Mouse (Mus musculus) bone marrow, adult 2 months (tissue): ENCODE data around the gene Stk19. TPM values are rescaled to one million over a fixed set of nuclear protein-coding genes. Genes with fewer than 3 reads are reported as not detected.

Source experiments
- H3K27ac ChIP-seq: fragments of 200-500 bp; 2 replicates; pipeline ENCODE4 v1.5.1; 2012; ENCODE audit warnings: low read depth, mild to moderate bottlenecking, control low read depth, inconsistent platforms, low read length; ENCODE audit not compliant: control insufficient read depth, poor library complexity, insufficient read depth
- H3K4me1 ChIP-seq: fragments of 200-500 bp; 2 replicates; pipeline ENCODE4 v1.6.1; 2011; ENCODE audit warnings: low read length; ENCODE audit not compliant: control insufficient read depth, insufficient read depth
- H3K4me3 ChIP-seq: fragments of 200-500 bp; replicated peaks from 2 replicates; pipeline ENCODE3; 2011; ENCODE audit warnings: mild to moderate bottlenecking, low read depth, low read length, control low read depth; ENCODE audit not compliant: control insufficient read depth
- CTCF ChIP-seq: fragments of 200-500 bp; IDR thresholded peaks from 2 replicates; pipeline ENCODE4 v1.5.1; 2011; ENCODE audit warnings: low read length, control low read depth; ENCODE audit not compliant: control insufficient read depth, insufficient read depth
- POLR2A ChIP-seq: fragments of 200-500 bp; IDR thresholded peaks from 2 replicates; pipeline ENCODE4 v1.6.1; 2011; ENCODE audit warnings: low read depth, mild to moderate bottlenecking, control low read depth, low read length, borderline replicate concordance; ENCODE audit not compliant: control insufficient read depth
- WGBS: fragments of 180-500 bp; shearing (Covaris S2); methylation state at CpG from one replicate; pipeline ENCODE4 v1.1.7; 2018; 5-methylcytosine and 5-hydroxymethylcytosine counted together
- polyA plus RNA-seq: library from polyadenylated mRNA; stranded (reverse); fragments of >200 nt; gene quantifications from 2 replicates; pipeline ENCODE4 v1.2.4, GENCODE M21; 2011; ENCODE audit warnings: low replicate concordance; ENCODE audit not compliant: missing spikeins, insufficient read depth, insufficient read length

The Stk19 gene
- polyA plus RNA-seq, 1 experiment, result 63.6 TPM

GRCm38 (mm10) chr17:34796311-34797140 lies 40.2 kb downstream of the Stk19 start:
- 74% methylated on average over 8 of the region's 8 CpGs for WGBS
- no peak overlapping the region for H3K4me3 ChIP-seq
- TF ChIP-seq POLR2A, result no peak
- no peak for TF ChIP-seq CTCF
- H3K4me1 ChIP-seq, result no peaks in the 10 kb centered on the region
- no peak overlapping the region for H3K27ac ChIP-seq

GRCm38 (mm10) chr17:34795633-34796032 lies 41.1 kb downstream of the Stk19 start:
- 65% methylated on average over 9 of the region's 9 CpGs for WGBS
- no peak overlapping the region for H3K27ac ChIP-seq

GRCm38 (mm10) chr17:34795016-34795415 lies 41.7 kb downstream of the Stk19 start:
- 66% methylated on average over 10 of the region's 10 CpGs for WGBS

More at GRCm38 (mm10) chr17:34795633-34796032, 41.1 kb downstream of the Stk19 start:
- no peaks in the 10 kb centered on the region for H3K4me1 ChIP-seq
- no peak overlapping the region for H3K4me3 ChIP-seq
- TF ChIP-seq POLR2A (no peak), CTCF (peak; percentile 57)

GRCm38 (mm10) chr17:34777680-34778325 lies 58.9 kb downstream of the Stk19 start:
- H3K4me3 ChIP-seq, result no peak overlapping the region
- 74% methylated on average over 9 of the region's 9 CpGs for WGBS

More at GRCm38 (mm10) chr17:34795016-34795415, 41.7 kb downstream of the Stk19 start:
- TF ChIP-seq CTCF (no peak), POLR2A (no peak)
- Histone ChIP-seq H3K27ac (no peak overlapping the region), H3K4me3 (no peak overlapping the region), H3K4me1 (no peaks in the 10 kb centered on the region)

More at GRCm38 (mm10) chr17:34777680-34778325, 58.9 kb downstream of the Stk19 start:
- H3K4me1 ChIP-seq, result no peaks in the 10 kb centered on the region
- no peak overlapping the region for H3K27ac ChIP-seq
- TF ChIP-seq POLR2A (no peak), CTCF (no peak)

Other genes starting within 250 kb of the Stk19 start
- gene Gpsm3, start 247.1 kb downstream of the Stk19 start, polyA plus RNA-seq, result 85.2 and 156 TPM in 2 replicates
- gene Pbx2, start 245.7 kb downstream of the Stk19 start, polyA plus RNA-seq, result 50.3 and 95.1 TPM in 2 replicates
- gene Ager, start 239.1 kb downstream of the Stk19 start, polyA plus RNA-seq, result 12.2 and 16.3 TPM in 2 replicates
- 36.4 and 42.3 TPM in 2 replicates for gene Rnf5, start 233.3 kb downstream of the Stk19 start, polyA plus RNA-seq
- 37.4 and 66.7 TPM in 2 replicates for gene Agpat1, start 232.7 kb downstream of the Stk19 start, polyA plus RNA-seq
- gene Egfl8, start 221.0 kb downstream of the Stk19 start, polyA plus RNA-seq, result 4.2 and 7.2 TPM in 2 replicates
- gene Ppt2, start 208.4 kb downstream of the Stk19 start, polyA plus RNA-seq, result 12.6 and 16.6 TPM in 2 replicates
- gene Prrt1, start 207.4 kb downstream of the Stk19 start, polyA plus RNA-seq, result 2.9 and 4.5 TPM in 2 replicates
- 4.6 and 13.6 TPM in 2 replicates for gene Fkbpl, start 192.2 kb downstream of the Stk19 start, polyA plus RNA-seq
- gene Atf6b, start 189.8 kb downstream of the Stk19 start, polyA plus RNA-seq, result 22.4 and 40.2 TPM in 2 replicates
- 0.17 TPM in 1 of 2 replicates, not detected in the other for gene Tnxb, start 166.4 kb downstream of the Stk19 start, polyA plus RNA-seq
- 10.9 and 11.5 TPM in 2 replicates for gene C4b, start 93.1 kb downstream of the Stk19 start, polyA plus RNA-seq
- not detected in 2 replicates for gene Cyp21a1, start 32.4 kb downstream of the Stk19 start, polyA plus RNA-seq
- 52.4 and 73.3 TPM in 2 replicates for gene Dxo, start 74 bp upstream of the Stk19 start, polyA plus RNA-seq
- gene Skiv2l, start 13.3 kb upstream of the Stk19 start, polyA plus RNA-seq, result 31.0 and 67.7 TPM in 2 replicates
- 13.1 and 42.2 TPM in 2 replicates for gene Nelfe, start 13.4 kb upstream of the Stk19 start, polyA plus RNA-seq
- 8.4 and 14.5 TPM in 2 replicates for gene Cfb, start 25.6 kb upstream of the Stk19 start, polyA plus RNA-seq
- gene Zbtb12, start 42.5 kb upstream of the Stk19 start, polyA plus RNA-seq, result 2.8 and 5.7 TPM in 2 replicates
- gene Gm20547, start 45.1 kb upstream of the Stk19 start, polyA plus RNA-seq, result 2.0 TPM in 1 of 2 replicates, not detected in the other
- 3.7 and 5.9 TPM in 2 replicates for gene C2, start 61.3 kb upstream of the Stk19 start, polyA plus RNA-seq
- 60.6 and 104 TPM in 2 replicates for gene Ehmt2, start 61.5 kb upstream of the Stk19 start, polyA plus RNA-seq
- gene Slc44a4, start 77.5 kb upstream of the Stk19 start, polyA plus RNA-seq, result 1.3 TPM in 1 of 2 replicates, not detected in the other
- gene Neu1, start 94.3 kb upstream of the Stk19 start, polyA plus RNA-seq, result 18.1 and 33.6 TPM in 2 replicates
- 1.3 and 5.5 TPM in 2 replicates for gene Hspa1b, start 122.3 kb upstream of the Stk19 start, polyA plus RNA-seq
- not detected in 2 replicates for gene Gm20481, start 133.0 kb upstream of the Stk19 start, polyA plus RNA-seq
- 1.9 TPM in 1 of 2 replicates, not detected in the other for gene Hspa1a, start 135.2 kb upstream of the Stk19 start, polyA plus RNA-seq
- gene Hspa1l, start 135.8 kb upstream of the Stk19 start, polyA plus RNA-seq, result not detected in 2 replicates
- 70.0 and 84.5 TPM in 2 replicates for gene Lsm2, start 144.9 kb upstream of the Stk19 start, polyA plus RNA-seq
- 117 and 158 TPM in 2 replicates for gene Vars, start 164.0 kb upstream of the Stk19 start, polyA plus RNA-seq
- gene Vwa7, start 179.6 kb upstream of the Stk19 start, polyA plus RNA-seq, result 0.77 and 1.2 TPM in 2 replicates
- gene Sapcd1, start 191.1 kb upstream of the Stk19 start, polyA plus RNA-seq, result 18.9 and 31.7 TPM in 2 replicates
- gene Msh5, start 209.8 kb upstream of the Stk19 start, polyA plus RNA-seq, result 12.1 and 17.2 TPM in 2 replicates
- 76.2 and 141 TPM in 2 replicates for gene Clic1, start 213.0 kb upstream of the Stk19 start, polyA plus RNA-seq
- gene Ddah2, start 222.1 kb upstream of the Stk19 start, polyA plus RNA-seq, result 12.5 and 15.2 TPM in 2 replicates
- gene Ly6g6c, start 228.4 kb upstream of the Stk19 start, polyA plus RNA-seq, result 1.6 and 1.7 TPM in 2 replicates
- 16.5 and 35.6 TPM in 2 replicates for gene Mpig6b, start 229.2 kb upstream of the Stk19 start, polyA plus RNA-seq
- 1.3 TPM in 1 of 2 replicates, not detected in the other for gene Ly6g6e, start 240.0 kb upstream of the Stk19 start, polyA plus RNA-seq
- gene Ly6g6d, start 241.1 kb upstream of the Stk19 start, polyA plus RNA-seq, result 9.2 and 26.2 TPM in 2 replicates
- gene Ly6g6f, start 248.7 kb upstream of the Stk19 start, polyA plus RNA-seq, result 14.3 and 53.1 TPM in 2 replicates